Mouse (Mus musculus): ENCODE measurements around the gene Pop5. TPM values are rescaled to one million over a fixed set of nuclear protein-coding genes. Genes with fewer than 3 reads are reported as not detected.

Gene Pop5
- total RNA-seq, 2 experiments from 2014 or later = 95.9 to 111 TPM

DNA sequence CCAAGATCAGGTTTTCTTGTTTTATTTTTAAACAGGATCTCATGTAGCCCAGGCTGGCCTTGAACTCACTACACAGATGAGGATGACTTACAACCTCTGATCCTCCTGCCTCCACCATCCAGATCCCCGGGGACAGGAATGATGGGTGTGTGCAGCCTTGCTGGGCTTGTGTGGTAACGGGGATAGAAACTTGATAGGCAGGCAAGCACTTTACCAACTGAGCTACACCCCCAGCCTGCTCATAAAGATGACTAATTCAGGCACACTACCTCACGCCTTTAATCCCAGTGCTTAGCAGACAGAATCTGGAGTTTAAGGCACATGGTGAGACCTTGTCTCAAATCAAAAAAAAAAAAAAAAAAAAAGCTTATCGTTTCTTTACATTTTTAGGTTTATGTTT is 22.8 kb upstream of the Pop5 start:
- DNase-seq (ENCODE audit: low spot score in 2 of 2) = peak in 1 of 2 experiments; percentile 33

GRCm38 (mm10) chr5:115214864-115215263 is 20.8 kb upstream of the Pop5 start:
- peak in 1 of 2 experiments; percentile 80 for DNase-seq (ENCODE audit: low spot score in 2 of 2)

DNA sequence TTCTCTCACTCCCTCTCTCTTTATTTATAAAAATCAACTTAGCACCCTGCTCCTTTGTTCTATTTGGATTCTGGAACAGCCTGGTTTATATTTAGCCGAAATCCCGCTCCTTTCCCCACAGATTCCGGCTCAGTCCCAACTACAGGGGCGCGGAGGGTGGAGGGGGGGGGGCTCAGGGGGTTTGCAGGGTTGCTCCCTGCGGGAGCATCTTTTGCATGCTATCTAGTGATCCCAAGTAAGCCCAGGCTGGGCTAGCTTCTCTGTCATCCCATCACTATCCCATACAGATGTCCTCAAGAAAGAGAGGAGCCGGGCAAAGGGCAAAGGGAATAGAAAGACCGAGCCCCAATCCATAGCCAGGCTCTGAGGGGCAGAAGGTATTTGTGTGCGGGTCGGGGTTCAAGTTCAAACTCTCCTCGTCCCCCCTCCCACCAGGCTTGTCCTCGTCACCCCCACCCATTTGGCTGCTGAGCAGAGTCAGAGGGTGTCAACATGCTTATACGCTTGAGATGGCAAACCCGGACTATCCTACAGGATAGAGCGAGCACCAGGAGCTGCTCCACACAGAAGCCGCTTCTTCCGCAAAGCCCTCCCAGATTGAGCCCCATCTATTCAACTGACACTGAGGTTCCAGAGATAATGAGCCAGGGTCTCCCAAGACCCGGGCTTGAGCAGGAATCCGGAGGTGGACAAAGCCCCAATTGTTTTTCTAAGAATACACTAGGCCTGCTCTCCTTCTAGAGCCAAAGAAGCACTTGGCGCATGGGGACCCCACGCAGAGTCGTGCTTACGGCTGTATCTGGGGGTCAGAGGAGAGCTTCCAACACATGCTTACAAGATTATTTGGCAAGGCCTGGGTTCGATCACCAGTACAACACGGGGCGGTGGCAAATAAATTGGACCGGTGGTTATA is 20.1 kb upstream of the Pop5 start:
- DNase-seq (ENCODE audit: low spot score in 2 of 2) = no peak

GRCm38 (mm10) chr5:115217998-115218397 is 17.6 kb upstream of the Pop5 start:
- peak in 1 of 2 experiments; percentile 43 for DNase-seq (ENCODE audit: low spot score in 2 of 2)

DNA sequence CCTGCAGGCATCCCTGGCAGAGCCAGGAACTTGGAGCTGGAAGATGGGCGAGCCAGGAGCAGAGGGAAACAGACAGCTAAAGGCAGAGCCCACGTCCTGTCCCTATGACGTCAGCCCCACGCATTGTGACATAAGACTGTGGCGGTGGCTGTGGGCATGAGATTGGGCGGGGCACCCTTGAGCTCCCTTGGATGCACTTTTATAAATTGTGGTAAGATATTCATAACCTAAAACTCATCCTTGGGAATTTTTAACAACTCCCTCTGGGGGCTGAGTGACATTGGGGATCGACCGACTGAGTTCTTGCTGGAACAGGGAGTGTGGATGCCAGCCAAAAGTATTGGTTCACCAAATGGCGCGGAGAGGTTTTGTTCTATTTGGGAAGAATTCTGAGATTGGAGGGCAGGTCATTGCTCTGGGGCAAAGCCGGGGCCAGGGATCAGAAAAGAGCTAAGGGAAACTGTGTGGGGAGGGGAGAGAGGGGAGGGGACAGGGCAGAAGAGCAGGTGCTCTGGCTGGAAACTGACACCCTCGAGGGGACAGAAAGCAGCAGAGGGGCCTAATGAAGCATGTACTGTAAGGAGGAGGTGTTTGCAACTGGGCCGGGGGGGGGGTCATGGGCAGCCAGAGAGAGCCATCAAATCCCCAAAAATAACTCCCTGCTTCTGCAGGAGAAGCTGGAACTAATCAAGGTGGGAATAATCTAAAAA is 14.6 kb upstream of the Pop5 start:
- DNase-seq (ENCODE audit: low spot score in 2 of 2) = peak; percentile 76 to 84

DNA sequence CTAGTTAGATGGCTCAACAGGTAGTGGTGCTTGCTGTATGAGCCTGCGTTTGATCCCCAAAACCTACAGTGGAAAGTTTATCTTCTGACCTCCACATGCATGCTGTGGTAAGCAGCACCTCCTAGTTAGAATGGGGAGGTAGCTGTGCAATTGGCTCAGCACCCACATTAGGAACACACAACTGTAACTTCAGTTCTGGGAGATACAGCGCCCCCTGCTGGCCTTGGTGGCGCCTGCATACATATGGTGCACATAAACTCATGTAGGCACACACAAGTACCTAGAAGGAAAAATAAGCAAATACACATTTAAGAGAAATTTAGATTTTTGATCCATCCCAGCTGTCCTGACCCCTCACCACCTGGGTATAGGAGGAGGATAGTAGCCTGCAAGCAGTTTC is 13.2 kb upstream of the Pop5 start:
- DNase-seq (ENCODE audit: low spot score in 2 of 2) = no peak

- DNase-seq (ENCODE audit: low spot score in 2 of 2) = peak; percentile 77 to 79
These were observed 4.6 kb upstream of the Pop5 start for GRCm38 (mm10) chr5:115230830-115231551.

GRCm38 (mm10) chr5:115231552-115232120 is 4.0 kb upstream of the Pop5 start:
- DNase-seq (ENCODE audit: low spot score in 2 of 2) = peak in 1 of 2 experiments; percentile 41

DNA sequence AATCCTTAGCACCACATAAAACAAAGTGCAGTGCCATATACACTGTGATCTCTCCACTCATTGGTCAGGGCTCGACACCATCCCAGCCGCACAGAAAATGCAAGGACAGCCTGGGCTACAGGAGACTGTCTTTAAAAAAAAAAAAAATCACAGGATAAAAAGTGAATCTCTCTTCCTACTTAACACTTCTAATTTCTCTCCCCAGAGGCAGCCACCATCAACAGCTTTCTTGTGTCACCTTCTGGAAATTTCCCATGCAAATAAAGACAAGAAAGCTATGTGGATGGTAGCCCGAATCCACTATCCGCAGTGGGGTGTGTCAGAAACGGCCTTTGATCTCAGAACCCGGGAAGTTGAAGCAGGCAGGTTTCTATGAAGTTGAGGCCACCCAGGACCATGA is 3.1 kb upstream of the Pop5 start:
- no peak for DNase-seq (ENCODE audit: low spot score in 2 of 2)

GRCm38 (mm10) chr5:115233031-115233780 is 2.4 kb upstream of the Pop5 start:
- DNase-seq (ENCODE audit: low spot score in 2 of 2) = no peak

- DNase-seq (ENCODE audit: low spot score in 2 of 2) = peak in 1 of 2 experiments; percentile 62
These were observed 1.1 kb upstream of the Pop5 start for GRCm38 (mm10) chr5:115234519-115234918.

DNA sequence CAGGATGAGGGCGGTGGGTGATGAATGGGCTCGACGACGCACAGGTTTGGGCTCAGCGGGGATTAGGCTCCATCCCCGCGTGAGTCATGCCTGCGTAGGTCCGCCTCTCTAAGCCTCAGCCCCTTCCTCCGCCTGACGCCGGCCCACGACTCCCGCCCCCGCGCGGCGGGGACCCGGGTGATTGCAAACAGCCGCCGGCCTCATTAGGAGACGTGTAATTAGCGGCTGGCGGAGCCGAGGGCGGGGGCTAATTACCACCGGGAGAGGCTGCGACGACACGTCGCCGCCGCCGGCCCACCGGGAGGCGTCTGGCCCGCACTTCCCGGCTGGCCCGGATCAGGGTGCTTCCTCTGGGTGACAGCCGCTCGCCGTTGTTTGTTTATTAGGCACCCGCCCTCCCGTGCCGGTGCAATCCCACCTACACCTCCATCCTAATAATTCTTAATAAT is 289 bp upstream of the Pop5 start:
- DNase-seq (ENCODE audit: low spot score in 2 of 2) = peak; percentile 75 to 82

GRCm38 (mm10) chr5:115237803-115238728 is 2.4 kb downstream of the Pop5 start:
- peak; percentile 90 to 95 for DNase-seq (ENCODE audit: low spot score in 2 of 2)

DNA sequence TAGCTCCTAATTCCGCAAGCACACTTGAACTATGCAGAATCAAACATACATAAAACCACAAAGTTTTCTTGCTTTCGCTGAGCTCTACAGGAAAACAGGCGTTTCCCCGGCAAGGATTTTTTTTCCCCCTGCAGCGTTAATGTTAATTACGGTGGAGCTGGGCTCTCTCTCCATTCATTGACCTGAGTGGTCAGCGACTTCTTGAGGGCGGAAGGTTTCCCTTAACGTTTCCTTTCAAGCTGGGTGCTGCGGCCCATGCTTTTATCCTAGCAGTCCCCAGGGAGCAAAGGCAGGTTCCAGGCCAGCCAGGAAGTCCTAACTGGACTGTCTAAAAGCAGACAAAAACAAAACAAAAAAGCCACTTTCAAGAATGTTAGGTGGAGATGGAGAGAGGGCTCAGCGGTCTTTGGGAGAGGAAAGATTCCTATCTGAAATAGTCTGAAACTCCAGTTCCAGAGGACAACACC is 3.1 kb downstream of the Pop5 start:
- DNase-seq (ENCODE audit: low spot score in 2 of 2) = no peak

DNA sequence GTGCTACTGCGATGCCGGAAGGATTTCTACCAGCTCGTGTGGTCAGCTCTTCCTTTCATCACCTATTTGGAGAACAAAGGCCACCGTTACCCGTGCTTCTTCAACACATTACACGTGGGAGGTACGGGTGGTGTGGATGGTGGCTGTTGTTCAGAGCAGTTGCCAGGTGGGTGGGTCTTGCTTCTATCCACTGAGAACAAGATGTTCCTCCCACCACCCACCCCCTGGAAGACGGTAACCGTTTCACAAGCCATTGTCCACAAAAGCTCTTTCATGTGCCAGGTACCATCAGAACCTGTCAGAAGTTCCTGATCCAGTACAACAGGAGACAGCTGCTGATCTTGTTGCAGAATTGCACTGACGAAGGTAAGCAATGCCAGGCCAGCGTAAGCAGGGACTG is 4.6 kb downstream of the Pop5 start:
- DNase-seq (ENCODE audit: low spot score in 2 of 2) = peak in 1 of 2 experiments; percentile 48

- DNase-seq (ENCODE audit: low spot score in 2 of 2) = no peak
These were observed 19.8 kb downstream of the Pop5 start for GRCm38 (mm10) chr5:115255472-115255871.

DNA sequence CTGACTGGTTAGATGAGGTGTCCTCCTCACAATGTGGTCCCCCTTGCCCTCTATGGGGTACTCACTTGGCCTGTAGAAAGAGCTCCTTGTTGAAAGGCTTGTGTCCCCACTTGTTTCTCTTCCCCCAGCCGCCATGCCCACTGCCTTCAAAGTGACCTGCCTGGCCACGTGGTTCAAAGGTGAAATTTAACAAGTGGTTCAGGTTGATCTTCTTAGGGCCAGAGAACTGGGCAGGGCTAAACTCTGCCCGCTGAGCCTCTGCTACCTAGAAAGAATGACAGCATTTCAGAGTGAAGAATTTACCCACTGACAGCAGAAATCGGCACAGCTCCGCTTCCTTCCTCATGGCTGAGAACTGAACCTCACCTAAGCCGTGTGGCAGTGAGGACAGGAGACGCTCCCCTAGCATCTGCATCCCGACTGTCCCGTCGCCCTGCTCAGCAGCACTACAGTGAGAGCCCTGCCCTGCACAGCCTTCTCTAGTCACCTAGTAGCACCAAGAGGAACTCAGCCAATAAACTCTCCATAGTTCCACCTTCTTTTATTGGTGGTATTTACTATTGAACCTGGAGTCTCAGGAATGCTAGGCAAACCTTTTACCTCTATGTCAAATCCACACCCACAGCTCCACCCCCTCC is 21.4 kb downstream of the Pop5 start:
- no peak for DNase-seq (ENCODE audit: low spot score in 2 of 2)

DNA sequence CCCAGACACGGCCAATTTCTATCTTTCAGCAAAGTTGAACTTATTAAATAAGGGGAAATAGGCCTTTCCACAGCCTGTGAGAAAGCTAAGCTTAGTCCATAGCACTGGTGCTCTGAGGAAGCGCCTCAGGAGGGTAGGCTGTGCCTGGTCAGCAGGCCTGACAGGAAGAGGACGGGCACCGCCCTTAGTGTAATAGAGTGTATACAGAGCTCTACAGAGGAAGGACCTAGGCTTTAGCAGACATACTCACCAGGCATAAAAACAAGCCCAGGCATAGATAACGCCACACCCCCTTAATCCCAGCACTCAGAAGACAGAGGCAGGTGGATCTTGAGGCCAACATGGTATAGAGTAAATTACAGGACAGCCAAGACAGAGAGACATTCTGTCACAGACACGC is 24.7 kb downstream of the Pop5 start:
- no peak for DNase-seq (ENCODE audit: low spot score in 2 of 2)

- no peak for DNase-seq (ENCODE audit: low spot score in 2 of 2)
These were observed 25.5 kb downstream of the Pop5 start for GRCm38 (mm10) chr5:115261141-115261540.

Measured in left cerebral cortex, adult 18-20 months (tissue).